Mouse (Mus musculus) thymus, adult 2 months (tissue): Measurements from ENCODE around the gene Atp13a2. TPM values are rescaled to one million over a fixed set of nuclear protein-coding genes. Genes with fewer than 3 reads are reported as not detected.
A peak's percentile ranks its signal among the peaks of the same experiment; 100 is the strongest.

Source experiments
- DNase-seq: peaks from one replicate; pipeline ENCODE4 v3.0.0; 2021
- H3K27ac ChIP-seq: fragments of 200-500 bp; 2 replicates; pipeline ENCODE4 v1.5.1; 2012; ENCODE audit warnings: low read length, control low read depth; ENCODE audit not compliant: control insufficient read depth, insufficient read depth
- H3K27me3 ChIP-seq: fragments of 200-500 bp; 2 replicates; pipeline ENCODE4 v1.6.1; 2012; ENCODE audit warnings: mild to moderate bottlenecking, low read length, moderate library complexity, mixed read lengths; ENCODE audit not compliant: control insufficient read depth, insufficient read depth
- H3K36me3 ChIP-seq: fragments of 200-500 bp; 2 replicates; pipeline ENCODE4 v1.6.1; 2012; ENCODE audit warnings: mild to moderate bottlenecking, low read length, moderate library complexity; ENCODE audit not compliant: control insufficient read depth, insufficient read depth
- H3K4me1 ChIP-seq: fragments of 200-500 bp; replicated peaks from 2 replicates; pipeline ENCODE4 v1.6.1; 2012; ENCODE audit warnings: low read length; ENCODE audit not compliant: control insufficient read depth, insufficient read depth
- H3K4me3 ChIP-seq: fragments of 200-500 bp; 2 replicates; pipeline ENCODE4 v1.5.1; 2012; ENCODE audit warnings: mild to moderate bottlenecking, low read length, control low read depth, moderate library complexity; ENCODE audit not compliant: control insufficient read depth, insufficient read depth
- CTCF ChIP-seq: fragments of 200-500 bp; IDR thresholded peaks from 2 replicates; pipeline ENCODE4 v1.5.1; 2012; ENCODE audit warnings: mild to moderate bottlenecking, control low read depth, low read length, moderate library complexity, borderline replicate concordance; ENCODE audit not compliant: control insufficient read depth, poor library complexity, insufficient read depth; ENCODE audit errors: extremely low read depth
- POLR2A ChIP-seq: fragments of 200-500 bp; IDR thresholded peaks from 2 replicates; pipeline ENCODE4 v1.6.1; 2012; ENCODE audit warnings: mild to moderate bottlenecking, low read length, control low read depth, moderate library complexity; ENCODE audit not compliant: control insufficient read depth, poor library complexity, insufficient read depth; ENCODE audit errors: extremely low read depth
- WGBS: fragments of 180-500 bp; shearing (Covaris S2); methylation state at CpG from one replicate; pipeline ENCODE4 v1.1.7; 2018; 5-methylcytosine and 5-hydroxymethylcytosine counted together
- polyA plus RNA-seq: library from polyadenylated mRNA; depleted of rRNA; stranded (reverse); fragments of >200 nt; gene quantifications from 2 replicates; pipeline ENCODE4 v1.2.3, GENCODE M21; 2012

The Atp13a2 gene
- polyA plus RNA-seq, 1 experiment = 300 TPM

DNA sequence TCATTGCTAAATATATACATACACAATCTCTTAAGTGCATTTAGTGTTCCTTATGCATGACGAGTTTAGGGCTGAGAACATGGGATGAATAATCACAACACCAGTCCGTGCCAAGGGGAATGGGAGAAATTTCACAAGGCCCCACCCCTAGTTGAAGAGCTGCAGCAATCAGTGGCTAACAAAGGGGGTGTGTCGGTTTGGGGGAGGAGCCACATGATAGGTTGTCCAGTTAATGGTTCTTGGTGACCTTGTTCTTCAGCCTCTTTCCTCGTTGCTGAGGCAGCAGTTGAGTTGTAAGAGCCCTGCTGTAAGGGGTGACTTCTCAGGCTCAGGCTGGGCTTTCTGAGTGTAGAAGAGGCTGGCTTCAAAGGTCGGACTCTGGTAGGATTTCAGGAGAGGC is 23.7 kb upstream of the Atp13a2 start:
- DNase-seq = no peak
- Histone ChIP-seq H3K27me3 (no peaks in the 10 kb centered on the region), H3K4me3 (no peak overlapping the region), H3K4me1 (peaks cover 21% of the 10 kb centered on the region), H3K36me3 (peaks cover 5% of the 10 kb centered on the region), H3K27ac (no peak overlapping the region)
- 80% methylated on average over 5 of the region's 5 CpGs for WGBS
- TF ChIP-seq POLR2A (no peak), CTCF (no peak)

DNA sequence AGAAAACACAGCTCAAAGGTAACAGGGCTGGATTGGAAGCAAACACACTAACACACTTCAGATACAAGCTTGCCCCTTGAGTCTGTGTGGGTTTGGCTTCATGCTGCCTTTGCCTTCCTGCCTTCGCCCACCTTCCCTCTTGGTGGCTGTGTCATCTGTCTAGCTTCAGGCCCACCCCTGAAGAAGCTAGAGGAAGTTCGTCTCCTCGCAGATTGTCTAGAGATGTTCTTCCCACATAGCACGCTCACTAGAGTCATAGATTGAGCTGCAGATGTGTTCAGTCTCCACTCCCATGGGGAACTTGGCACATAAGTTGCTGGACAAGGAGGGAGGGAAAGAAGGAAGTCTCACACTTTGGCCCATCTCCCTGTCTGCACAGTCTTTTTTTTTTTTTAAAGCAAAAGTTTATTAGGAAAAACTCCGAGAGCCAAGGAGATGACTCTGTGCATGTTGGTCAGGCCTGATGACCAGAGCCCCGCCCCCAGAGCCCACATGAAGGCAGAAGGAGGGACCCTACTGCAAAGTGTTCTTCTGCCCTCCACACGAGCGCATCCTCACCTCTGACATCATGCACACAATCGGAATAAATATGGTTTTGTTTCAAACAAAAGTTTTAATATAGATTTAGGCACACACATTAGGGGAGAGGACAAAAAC is 22.6 kb upstream of the Atp13a2 start:
- 66% methylated on average over 9 of the region's 9 CpGs for WGBS

DNA sequence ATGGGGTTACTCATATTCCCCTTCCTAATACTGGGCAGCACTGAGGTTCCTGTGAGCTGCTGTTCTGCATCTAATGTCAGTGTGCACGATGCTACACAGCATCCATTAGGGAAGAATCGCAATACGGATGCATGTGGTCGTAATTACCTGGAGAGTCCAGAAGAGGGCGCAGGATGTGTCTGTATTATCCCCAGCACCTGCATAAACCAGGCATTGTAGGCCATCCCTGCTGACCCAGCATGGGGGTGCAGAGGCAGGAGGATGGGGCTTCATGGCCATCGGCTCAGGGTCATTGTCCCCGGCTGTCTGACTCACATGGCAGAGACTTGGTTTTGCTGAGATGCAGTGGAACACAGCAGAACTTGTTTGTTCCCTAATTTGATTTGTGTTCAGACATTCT is 22.1 kb upstream of the Atp13a2 start:
- 12% methylated on average over 7 of the region's 7 CpGs for WGBS
- Histone ChIP-seq H3K4me1 (peaks cover 21% of the 10 kb centered on the region), H3K27ac (no peak overlapping the region), H3K27me3 (no peaks in the 10 kb centered on the region), H3K4me3 (no peak overlapping the region), H3K36me3 (peaks cover 8% of the 10 kb centered on the region)
- peak; percentile 66; the same call in 1 of the 2 replicates for TF ChIP-seq CTCF
- TF ChIP-seq POLR2A = no peak
- peak; percentile 70 for DNase-seq

More for the DNA sequence above, 22.6 kb upstream of the Atp13a2 start:
- no peak for TF ChIP-seq CTCF
- TF ChIP-seq POLR2A = no peak
- H3K4me3 ChIP-seq = no peak overlapping the region
- H3K27me3 ChIP-seq = no peaks in the 10 kb centered on the region
- peaks cover 5% of the 10 kb centered on the region for H3K36me3 ChIP-seq
- DNase-seq = no peak
- H3K4me1 ChIP-seq = peaks cover 21% of the 10 kb centered on the region
- peak overlapping the region; percentile 31; the same call in 1 of the 2 replicates for H3K27ac ChIP-seq

DNA sequence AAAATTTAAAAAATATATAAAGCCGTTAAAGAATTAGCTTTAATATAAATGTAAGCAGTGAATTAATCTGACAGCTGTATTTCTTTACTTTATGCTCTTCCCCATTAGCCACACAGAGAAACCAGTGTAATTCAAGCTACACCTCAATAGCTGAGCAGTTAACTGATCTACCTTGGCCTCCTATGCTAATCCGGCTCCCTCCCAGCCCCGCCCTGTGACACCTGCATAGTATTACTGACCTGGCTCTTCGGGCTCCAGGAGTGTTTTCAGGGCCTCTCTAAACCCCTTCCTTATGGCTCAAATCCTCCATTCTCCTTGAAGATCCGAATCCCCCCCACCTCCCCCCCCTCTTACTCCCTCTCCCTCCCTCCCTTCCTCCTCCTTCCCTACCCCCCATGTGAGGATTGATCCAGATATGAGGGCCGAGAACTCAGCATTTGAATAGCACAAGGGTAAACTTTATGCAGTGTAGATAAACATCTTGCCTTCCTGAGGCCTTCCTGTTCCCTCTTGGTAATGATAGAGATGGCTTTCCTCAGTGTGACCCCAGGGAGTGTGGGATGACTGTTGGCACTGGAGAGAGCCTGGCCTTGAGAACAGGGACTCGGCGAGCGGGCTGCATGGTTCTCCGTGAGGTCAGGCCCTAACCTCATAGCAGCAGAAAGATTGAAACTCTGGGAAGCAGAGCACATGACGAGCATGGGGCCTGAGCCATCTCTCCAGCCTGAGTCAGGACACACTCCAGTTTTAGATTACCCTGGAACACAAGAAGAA is 19.1 kb upstream of the Atp13a2 start:
- no peak overlapping the region for H3K27ac ChIP-seq
- no peaks in the 10 kb centered on the region for H3K27me3 ChIP-seq
- 95% methylated on average over 11 of the region's 11 CpGs for WGBS
- no peak overlapping the region for H3K4me3 ChIP-seq
- no peak for TF ChIP-seq CTCF
- no peak for TF ChIP-seq POLR2A
- no peak for DNase-seq
- H3K4me1 ChIP-seq = peaks cover 6% of the 10 kb centered on the region
- peaks cover 35% of the 10 kb centered on the region for H3K36me3 ChIP-seq

DNA sequence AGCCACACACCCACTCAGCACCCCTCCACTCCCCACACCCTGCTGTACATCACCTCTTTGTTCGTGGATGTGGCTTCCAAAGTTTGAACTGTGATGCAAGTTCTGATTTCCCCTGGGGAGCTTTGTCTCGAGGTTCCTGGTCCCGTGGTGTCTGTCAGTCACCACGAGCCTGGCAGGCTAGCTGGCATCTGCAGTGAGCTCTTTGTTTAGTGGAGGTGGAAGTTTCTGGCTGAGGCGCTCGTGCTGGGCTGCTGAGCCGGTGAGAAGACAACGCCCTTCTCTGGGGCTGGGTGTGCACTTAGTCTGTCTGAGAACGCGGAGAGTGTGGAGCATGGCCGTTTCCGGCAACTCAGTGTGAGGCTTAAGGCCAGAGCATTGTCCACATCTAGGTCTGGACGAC is 15.0 kb upstream of the Atp13a2 start:
- H3K36me3 ChIP-seq = peaks cover 54% of the 10 kb centered on the region
- no peaks in the 10 kb centered on the region for H3K4me1 ChIP-seq
- H3K27me3 ChIP-seq = no peaks in the 10 kb centered on the region
- WGBS = 80% methylated on average over 13 of the region's 13 CpGs
- DNase-seq = no peak
- H3K4me3 ChIP-seq = no peak overlapping the region
- H3K27ac ChIP-seq = no peak overlapping the region
- TF ChIP-seq POLR2A = no peak
- no peak for TF ChIP-seq CTCF

DNA sequence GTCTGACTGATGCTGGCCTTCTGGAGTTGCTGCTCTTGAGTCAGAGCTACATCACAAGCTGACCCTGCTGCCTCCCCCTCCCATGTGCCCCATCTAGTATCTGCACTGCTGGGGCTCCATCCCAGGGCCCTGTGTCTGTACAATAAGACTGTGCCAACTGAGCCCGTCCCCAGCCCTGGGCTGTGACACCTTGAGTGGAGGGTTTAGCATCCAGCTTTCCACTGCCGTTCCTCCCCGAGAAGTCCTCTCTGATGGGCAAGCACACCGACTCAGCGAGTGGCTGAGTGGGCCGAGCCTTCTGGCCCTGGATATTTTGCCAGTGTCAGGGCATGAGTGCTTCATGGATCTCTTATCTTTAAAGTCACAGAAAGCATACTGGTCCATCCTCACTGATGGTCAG is 12.3 kb upstream of the Atp13a2 start:
- Histone ChIP-seq H3K27me3 (no peaks in the 10 kb centered on the region), H3K36me3 (peaks cover 57% of the 10 kb centered on the region), H3K27ac (no peak overlapping the region), H3K4me3 (no peak overlapping the region), H3K4me1 (peaks cover 5% of the 10 kb centered on the region; the same call in 1 of the 2 replicates)
- no peak for TF ChIP-seq POLR2A
- TF ChIP-seq CTCF = no peak
- DNase-seq = no peak
- 98% methylated on average over 6 of the region's 6 CpGs for WGBS

DNA sequence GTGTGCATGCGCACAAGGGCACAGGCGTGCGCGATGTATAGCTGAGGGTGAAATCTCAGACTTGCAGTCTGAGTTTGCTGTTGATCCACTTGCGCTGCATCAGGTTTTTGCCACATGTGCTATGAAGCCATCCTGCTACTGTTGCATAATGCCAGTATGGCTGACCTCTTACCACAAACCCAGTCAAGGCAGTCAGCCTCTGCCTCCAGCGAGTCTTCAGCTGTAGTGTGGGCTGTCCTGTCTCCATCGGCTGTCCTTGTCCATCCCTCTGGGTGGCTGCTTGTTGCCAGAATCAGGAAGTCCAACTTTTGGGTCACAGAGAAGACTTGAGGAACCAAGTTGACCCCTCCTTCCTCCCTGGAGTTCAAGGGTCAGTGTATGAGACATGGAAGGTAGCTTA is 11.3 kb upstream of the Atp13a2 start:
- WGBS = 87% methylated on average over 7 of the region's 7 CpGs
- DNase-seq = no peak
- Histone ChIP-seq H3K4me1 (peaks cover 5% of the 10 kb centered on the region; the same call in 1 of the 2 replicates), H3K27me3 (no peaks in the 10 kb centered on the region), H3K4me3 (no peak overlapping the region), H3K36me3 (peaks cover 55% of the 10 kb centered on the region), H3K27ac (no peak overlapping the region)
- no peak for TF ChIP-seq POLR2A
- no peak for TF ChIP-seq CTCF
